Mouse (Mus musculus) cerebellum, postnatal 14 days (tissue): Measurements from ENCODE around the gene Zbtb16.

ENCODE experiments used
- DNase-seq, 2 experiments: peaks; one replicate each; pipeline ENCODE4 v3.0.0; 2021; ENCODE audit warnings: mixed read lengths in 2 of 2

Gene Zbtb16

GRCm38 (mm10) chr9:48761732-48762637 is 74.0 kb downstream of the Zbtb16 start:
- DNase-seq, result no peak

- DNase-seq, result no peak
Measured at GRCm38 (mm10) chr9:48761175-48761556, 74.9 kb downstream of the Zbtb16 start.

GRCm38 (mm10) chr9:48760449-48761174 is 75.4 kb downstream of the Zbtb16 start:
- peak; percentile 68 to 76 for DNase-seq

- DNase-seq, result no peak
Measured at GRCm38 (mm10) chr9:48759098-48759497, 76.9 kb downstream of the Zbtb16 start.

- DNase-seq, result no peak
Measured at GRCm38 (mm10) chr9:48757650-48758580, 78.1 kb downstream of the Zbtb16 start.

- DNase-seq, result no peak
Measured at GRCm38 (mm10) chr9:48756261-48756812, 79.7 kb downstream of the Zbtb16 start.

GRCm38 (mm10) chr9:48755438-48756070 is 80.5 kb downstream of the Zbtb16 start:
- no peak for DNase-seq

- no peak for DNase-seq
Measured at GRCm38 (mm10) chr9:48754418-48754817, 81.6 kb downstream of the Zbtb16 start.

GRCm38 (mm10) chr9:48753881-48754280 is 82.1 kb downstream of the Zbtb16 start:
- DNase-seq, result peak; percentile 62 to 69

- DNase-seq, result no peak
Measured at GRCm38 (mm10) chr9:48751900-48752299, 84.1 kb downstream of the Zbtb16 start.

- no peak for DNase-seq
Measured at GRCm38 (mm10) chr9:48749666-48750065, 86.4 kb downstream of the Zbtb16 start.

GRCm38 (mm10) chr9:48749168-48749567 is 86.9 kb downstream of the Zbtb16 start:
- DNase-seq, result no peak

- DNase-seq, result no peak
Measured at GRCm38 (mm10) chr9:48748761-48749160, 87.3 kb downstream of the Zbtb16 start.

GRCm38 (mm10) chr9:48748216-48748615 is 87.8 kb downstream of the Zbtb16 start:
- DNase-seq, result no peak

GRCm38 (mm10) chr9:48746506-48746905 is 89.5 kb downstream of the Zbtb16 start:
- no peak for DNase-seq

- DNase-seq, result no peak
Measured at GRCm38 (mm10) chr9:48745347-48746119, 90.5 kb downstream of the Zbtb16 start.

GRCm38 (mm10) chr9:48744916-48745315 is 91.1 kb downstream of the Zbtb16 start:
- no peak for DNase-seq

- no peak for DNase-seq
Measured at GRCm38 (mm10) chr9:48744451-48744850, 91.6 kb downstream of the Zbtb16 start.

- DNase-seq, result peak; percentile 47 to 55
Measured at GRCm38 (mm10) chr9:48743338-48744285, 92.4 kb downstream of the Zbtb16 start.

GRCm38 (mm10) chr9:48742150-48742549 is 93.9 kb downstream of the Zbtb16 start:
- no peak for DNase-seq
